Mouse (Mus musculus): ENCODE measurements at regions not wholly inside any gene's neighbourhood (a gene's known extent, or its start where the extent isn't known, plus 50 kb on each side); places are given as distances from the start of the nearest gene placed in this dataset. TPM values are rescaled to one million over a fixed set of nuclear protein-coding genes. Genes with fewer than 3 reads are reported as not detected.
"Not testable (repeated sequence)": the region's sequence is repeated elsewhere in the genome, so short reads cannot be mapped to it uniquely, and the experiment has no call there.

DNA sequence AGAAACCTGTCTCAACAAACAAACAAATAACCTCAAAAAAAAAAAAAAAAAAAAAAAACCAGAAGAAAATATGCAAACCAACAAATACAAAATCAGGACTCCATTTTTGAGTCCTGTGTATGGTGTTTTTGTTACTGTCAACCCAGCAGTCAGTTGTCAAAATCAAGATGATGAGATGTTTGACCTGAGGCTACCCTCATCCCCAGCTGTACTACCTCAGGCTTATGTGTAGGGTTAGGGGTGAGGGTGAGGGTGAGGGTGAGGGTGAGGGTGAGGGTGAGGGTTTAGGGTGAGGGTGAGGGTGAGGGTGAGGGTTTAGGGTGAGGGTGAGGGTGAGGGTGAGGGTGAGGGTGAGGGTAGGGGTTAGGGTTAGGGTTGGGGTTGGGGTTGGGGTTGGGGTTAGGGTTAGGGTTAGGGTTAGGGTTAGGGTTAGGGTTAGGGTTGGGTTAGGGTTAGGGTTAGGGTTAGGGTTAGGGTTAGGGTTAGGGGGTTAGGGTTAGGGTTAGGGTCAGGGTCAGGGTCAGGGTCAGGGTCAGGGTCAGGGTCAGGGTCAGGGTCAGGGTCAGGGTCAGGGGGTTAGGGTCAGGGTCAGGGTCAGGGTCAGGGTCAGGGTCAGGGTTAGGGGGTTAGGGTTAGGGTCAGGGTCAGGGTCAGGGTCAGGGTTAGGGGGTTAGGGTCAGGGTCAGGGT lies 97.0 kb upstream of the Vmn2r87 start:
- H3K4me3 ChIP-seq (replicated peaks; ENCODE audit: low read depth, low read length); H3K9me3 ChIP-seq (ENCODE audit: control insufficient read depth, low read length); H3K27ac ChIP-seq (replicated peaks; ENCODE audit: low read depth, low read length); ATAC-seq (ENCODE audit: low FRiP score, low TSS enrichment); H3K27me3 ChIP-seq (ENCODE audit: control insufficient read depth, insufficient read depth, low read length); H3K4me2 ChIP-seq (ENCODE audit: low read length); H3K36me3 ChIP-seq (ENCODE audit: control insufficient read depth, insufficient read depth, low read length); H3K9ac ChIP-seq (replicated peaks; ENCODE audit: low read length); H3K4me1 ChIP-seq (ENCODE audit: control insufficient read depth, insufficient read depth, low read length): not testable (repeated sequence)
- DNase-seq = peak; percentile 1

DNA sequence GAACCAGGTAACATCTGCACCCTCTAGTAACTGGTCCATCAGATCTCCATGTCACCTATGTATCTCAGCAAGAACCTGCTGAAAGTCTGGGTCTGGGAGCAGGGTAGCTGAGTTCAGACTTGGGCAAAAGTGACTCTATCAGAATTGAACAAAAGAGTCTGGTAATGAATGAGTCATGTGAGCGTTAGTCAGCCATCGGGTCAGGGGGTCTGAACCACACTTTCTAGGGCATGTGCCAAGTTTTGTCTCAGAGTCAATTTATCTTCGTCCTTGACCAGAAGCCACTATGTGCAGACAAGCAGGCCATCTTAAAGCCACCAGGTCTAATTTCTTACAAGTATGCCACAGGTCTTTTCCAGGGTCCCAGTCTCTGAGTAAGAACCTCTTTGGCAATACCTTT lies 69.2 kb upstream of the Vmn2r87 start:
- not testable (repeated sequence) for H3K9me3 ChIP-seq (ENCODE audit: control insufficient read depth, low read length); H3K4me1 ChIP-seq (ENCODE audit: control insufficient read depth, insufficient read depth, low read length); DNase-seq; H3K4me3 ChIP-seq (replicated peaks; ENCODE audit: low read depth, low read length); H3K9ac ChIP-seq (replicated peaks; ENCODE audit: low read length); H3K27me3 ChIP-seq (ENCODE audit: control insufficient read depth, insufficient read depth, low read length); ATAC-seq (ENCODE audit: low FRiP score, low TSS enrichment); H3K27ac ChIP-seq (replicated peaks; ENCODE audit: low read depth, low read length); H3K4me2 ChIP-seq (ENCODE audit: low read length); H3K36me3 ChIP-seq (ENCODE audit: control insufficient read depth, insufficient read depth, low read length)
- WGBS = 99% methylated on average over 3 of the region's 3 CpGs

DNA sequence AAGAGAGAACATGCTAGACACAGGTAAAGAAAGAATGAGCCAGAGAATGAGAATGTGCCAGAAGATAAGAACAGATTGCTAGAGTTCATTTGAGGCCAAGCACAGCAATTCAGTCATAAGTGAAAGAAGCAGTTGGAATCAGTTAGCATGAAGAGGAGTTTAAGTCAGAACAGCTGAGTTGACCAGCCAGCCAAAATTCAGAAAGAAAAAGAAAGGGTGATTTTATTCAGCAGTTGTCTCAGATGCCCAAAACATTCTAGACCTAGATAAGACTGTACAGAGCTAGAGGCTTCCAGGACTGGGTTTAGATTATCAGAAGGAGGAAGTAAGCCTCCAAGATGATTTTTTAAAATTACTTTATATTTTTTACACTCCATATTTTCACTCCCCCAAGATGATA lies 51.4 kb upstream of the Vmn2r87 start:
- H3K4me1 ChIP-seq (ENCODE audit: control insufficient read depth, insufficient read depth, low read length) = no peaks in the 10 kb centered on the region
- no peaks in the 10 kb centered on the region for H3K36me3 ChIP-seq (ENCODE audit: control insufficient read depth, insufficient read depth, low read length)
- H3K9ac ChIP-seq (replicated peaks; ENCODE audit: low read length) = no peak overlapping the region
- H3K27me3 ChIP-seq (ENCODE audit: control insufficient read depth, insufficient read depth, low read length) = no peaks in the 10 kb centered on the region
- H3K27ac ChIP-seq (replicated peaks; ENCODE audit: low read depth, low read length) = no peak overlapping the region
- H3K4me3 ChIP-seq (replicated peaks; ENCODE audit: low read depth, low read length) = no peak overlapping the region
- H3K9me3 ChIP-seq (ENCODE audit: control insufficient read depth, low read length) = no peaks in the 10 kb centered on the region
- no peak overlapping the region for H3K4me2 ChIP-seq (ENCODE audit: low read length)
- ATAC-seq (ENCODE audit: low FRiP score, low TSS enrichment) (no peak), DNase-seq (no peak)

Small RNAs in the stretch of these regions (microRNA-seq; reads per million reads assigned to microRNA genes)
- not detected for gene Gm26445
